Mouse (Mus musculus): ENCODE results near the gene Unc50.

Gene Unc50

DNA sequence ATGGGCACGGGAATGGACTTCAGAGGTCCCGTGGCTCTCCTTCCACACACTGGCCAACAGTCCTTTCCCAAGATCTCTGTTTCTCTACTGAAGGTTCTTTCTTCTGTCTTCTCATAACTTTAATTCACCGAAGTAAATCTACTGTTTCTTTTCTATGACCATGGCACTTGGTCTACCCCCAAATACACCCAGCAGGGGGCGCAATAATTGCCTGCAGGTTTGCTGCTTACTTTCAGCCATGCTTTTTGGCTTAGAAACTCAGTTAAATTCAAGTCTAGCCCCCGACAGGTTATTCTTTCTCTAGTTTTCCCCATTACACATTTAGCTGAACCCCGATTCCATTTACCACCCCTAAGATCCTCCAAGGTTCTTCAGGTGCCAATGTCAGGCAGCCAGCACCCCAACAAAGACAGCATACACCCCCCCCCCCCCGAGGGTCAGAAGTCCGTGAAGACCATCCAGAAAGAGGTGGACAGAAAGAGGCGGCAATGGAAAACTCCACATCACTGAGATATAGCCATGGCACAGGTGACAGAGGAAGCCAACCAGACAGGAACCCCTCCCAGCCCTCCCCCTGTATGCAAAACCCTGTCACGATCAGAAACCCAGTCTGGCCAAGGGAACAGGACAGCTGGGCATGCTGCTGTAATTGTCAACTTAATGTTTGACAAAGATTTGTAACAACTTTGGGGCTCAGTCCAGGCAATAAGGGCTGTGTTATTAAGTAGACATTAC, 18.6 kb downstream of the Unc50 start:
- DNase-seq (ENCODE audit: low spot score): no peak

DNA sequence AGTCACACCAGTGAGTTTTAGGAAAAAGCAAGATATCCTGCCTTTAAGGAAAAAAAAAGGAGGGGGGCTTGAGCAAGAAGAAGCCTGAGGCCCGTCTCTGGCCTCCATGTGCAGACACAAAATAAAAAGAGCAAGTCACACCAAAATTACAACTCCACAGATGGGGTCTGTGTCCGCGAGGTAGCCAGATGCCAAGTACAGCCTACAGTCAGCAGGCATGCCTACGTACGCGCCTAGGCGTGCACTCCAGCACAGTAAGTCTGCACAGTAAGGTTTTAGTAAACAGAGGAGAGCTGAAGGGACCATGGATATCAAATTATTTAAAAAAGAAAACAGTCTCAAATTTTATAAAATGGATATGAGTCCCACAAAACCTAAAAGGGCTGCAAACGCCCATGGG, 21.3 kb downstream of the Unc50 start:
- no peak for DNase-seq (ENCODE audit: low spot score)

DNA sequence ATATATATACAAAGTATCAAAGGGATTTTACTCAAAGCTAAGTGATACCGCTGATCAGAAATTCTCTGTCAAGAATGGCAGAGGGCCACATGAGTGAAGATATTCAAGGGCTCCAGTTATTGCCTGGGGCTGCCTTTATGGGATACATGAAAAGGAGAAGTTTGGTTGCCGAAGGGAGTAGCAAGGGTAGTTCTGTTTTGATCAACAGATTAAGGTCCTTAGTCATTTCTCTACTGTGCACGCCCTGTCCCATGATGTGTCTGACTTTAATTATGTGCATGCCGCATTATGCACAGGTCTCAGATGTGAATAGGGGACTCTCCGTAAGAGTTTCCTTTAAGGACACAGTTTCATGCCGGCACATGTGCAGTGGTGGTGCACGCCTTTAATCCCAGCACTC, 27.6 kb downstream of the Unc50 start:
- DNase-seq (ENCODE audit: low spot score): no peak

DNA sequence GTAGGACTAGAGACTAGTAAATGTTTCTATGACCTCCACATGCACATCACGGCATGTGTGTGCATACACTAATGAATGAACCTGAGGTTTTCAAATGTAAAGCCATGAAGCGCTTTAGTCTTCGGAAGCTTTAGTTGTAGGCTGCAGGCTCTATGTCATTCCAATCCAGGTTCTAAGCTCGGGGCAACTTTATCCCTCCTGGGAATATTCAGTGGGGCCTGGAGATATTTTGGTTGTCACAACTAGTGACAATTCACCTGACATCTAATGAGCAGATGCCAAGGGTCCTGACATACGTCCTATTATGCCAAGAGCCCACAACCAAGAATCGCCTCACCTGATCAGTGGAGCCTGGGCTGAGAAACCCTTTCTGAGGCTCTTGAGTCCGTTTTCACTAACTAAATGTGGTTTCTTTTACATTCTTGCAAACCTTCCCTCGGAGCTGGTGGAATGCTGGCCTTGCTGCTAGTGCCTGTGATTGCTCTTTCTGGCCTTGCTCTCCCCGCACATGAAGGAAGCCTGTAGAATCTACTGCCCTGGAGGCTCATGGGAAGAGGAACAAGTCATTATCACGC, 35.0 kb downstream of the Unc50 start:
- no peak for DNase-seq (ENCODE audit: low spot score)

DNA sequence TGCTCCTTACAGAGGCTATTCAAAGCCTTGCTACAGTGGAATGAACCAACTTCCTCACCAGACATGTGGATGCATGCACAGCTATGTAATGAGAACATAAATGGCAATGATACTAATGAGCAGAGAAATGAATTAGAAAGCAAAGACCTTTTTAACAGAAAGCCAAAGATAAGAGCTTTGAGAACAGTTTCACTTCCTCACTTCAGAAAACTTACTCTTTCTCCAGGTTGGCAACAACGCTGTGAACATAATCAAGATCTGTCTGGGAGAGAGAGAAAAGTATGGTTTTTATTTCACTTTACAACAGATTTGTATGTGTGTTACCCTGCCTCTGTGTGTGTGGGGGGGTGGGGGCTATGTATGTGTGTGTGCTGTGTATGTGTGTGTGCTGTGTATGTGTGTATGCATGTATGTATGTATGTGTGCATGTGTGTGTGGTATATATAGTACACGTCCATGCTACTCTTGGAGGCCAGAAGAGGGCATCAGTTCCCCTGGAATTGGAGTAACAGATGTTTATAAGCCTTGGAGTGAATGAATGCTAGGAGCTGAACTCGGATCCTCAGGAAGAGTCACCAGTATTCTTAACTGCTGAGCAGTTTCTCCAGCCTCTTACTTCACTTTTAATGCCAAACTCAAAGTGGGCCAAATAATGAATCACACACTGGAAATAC, 36.5 kb downstream of the Unc50 start:
- DNase-seq (ENCODE audit: low spot score): no peak

DNA sequence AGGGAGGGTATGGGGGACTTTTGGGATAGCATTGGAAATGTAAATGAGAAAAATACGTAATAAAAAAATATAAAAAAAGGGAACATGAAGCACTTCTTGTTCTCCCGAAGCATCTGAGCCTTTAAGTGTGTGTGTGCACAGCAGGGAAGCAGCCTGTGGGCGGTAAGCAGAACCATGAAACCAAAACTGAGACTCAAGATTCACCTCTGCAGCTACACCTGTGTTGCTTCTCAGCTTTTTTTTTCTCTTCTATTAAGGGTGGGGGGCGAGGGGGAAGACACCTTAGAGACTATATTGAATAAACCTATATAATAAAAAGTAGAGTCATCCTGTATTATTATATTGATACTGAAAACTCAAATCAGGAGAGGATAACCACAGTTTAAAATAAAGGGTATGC, 37.9 kb downstream of the Unc50 start:
- DNase-seq (ENCODE audit: low spot score): no peak

DNA sequence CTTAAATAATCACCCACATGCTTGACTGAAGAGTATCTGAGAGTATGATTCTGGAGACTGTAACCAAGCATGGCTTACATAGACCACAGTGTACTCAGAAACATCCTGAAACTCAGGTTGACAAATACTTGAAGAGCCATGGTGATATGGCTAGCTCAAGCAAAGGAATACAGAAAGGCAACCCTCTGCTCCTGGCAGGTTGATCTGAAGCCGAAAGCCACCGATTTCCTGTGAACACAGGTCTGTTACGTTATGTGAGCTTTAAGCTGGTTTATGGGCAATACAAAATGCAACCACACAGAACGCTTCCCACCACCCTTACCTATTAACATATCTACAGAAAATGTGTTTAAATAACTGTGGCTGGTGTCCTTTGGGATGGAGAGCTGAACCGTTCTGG, 39.1 kb downstream of the Unc50 start:
- DNase-seq (ENCODE audit: low spot score): no peak

DNA sequence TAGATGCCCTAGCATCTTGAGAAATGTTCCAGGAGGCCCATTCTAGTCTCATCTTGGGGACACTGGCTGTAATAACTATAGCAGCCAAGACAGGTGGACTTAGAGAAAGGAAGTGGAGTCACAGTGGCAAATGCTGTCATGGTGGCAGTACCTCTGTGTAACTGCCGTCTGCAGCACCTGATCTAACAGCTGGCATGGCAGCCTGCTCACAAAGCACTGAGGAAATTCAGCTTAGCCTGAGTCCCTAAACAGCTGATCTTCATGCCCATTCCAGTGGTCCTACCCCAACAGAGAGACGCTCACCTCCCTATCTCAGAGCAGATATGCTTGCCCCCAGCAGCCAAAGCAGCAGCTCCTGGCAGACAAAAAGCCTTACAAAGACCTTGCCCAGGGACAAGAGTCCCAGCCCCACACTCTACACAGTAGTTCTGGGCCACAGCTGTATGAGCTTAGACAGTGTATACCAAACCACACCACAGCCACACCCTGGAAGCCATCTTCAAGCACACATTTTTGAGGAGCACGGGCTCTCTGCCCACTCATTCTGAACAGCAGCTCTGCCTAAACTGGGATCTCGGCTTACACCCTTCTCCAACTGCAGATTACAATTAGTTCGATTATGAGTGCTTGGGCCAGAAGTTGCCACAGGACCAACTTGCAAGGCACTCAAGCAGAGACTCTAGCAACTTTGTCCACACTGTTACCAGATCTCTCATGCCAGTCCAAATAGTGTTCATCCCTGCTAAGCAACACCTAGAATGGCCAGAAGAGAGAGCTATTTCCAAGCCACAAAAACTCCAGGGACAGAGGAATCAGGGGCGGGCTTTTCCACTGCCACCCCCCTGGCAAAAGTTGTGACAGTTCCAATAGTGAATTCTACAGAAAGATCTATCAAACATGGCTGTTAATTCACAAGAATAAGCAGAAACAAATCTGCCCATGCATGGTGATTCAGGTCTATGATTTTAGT, 41.5 kb downstream of the Unc50 start:
- DNase-seq (ENCODE audit: low spot score): no peak

DNA sequence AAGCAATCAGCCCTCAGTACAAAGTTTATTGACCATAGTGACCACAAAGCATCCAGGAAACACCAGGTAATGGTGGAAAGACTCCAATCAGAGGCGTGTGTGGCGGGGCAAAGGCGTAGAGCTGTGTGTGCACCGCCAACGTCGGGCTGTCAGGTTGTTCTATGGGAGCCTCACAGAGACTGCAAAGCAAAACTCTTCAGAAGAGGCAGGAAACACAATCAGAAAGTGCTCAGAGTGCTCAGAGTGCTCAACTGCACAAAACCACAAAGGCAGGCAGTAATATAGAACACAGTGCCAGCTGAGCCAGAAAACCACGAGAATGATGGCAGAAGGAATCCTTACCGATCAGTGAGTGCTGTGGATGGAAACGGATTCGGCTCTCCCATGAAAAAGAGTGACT, 43.3 kb downstream of the Unc50 start:
- no peak for DNase-seq (ENCODE audit: low spot score)

DNA sequence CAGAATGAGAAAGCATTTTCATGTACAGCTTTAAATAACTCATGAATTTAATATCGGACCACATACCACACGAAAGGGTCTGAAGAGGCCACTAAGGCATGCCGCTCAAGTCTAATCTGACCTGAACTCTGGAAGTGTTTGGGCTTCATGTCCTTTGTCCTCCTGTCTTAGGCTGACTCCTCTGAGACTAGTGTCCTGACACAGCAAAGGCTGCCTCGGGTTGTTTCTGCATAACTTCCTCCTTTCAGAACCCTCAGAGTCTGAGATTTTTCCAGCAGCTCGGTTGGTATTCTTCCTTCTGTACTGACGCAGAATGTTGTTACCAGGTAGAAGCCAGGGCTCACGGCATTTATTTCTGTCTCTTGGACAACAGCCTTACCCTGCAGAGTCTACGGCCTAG, 44.1 kb downstream of the Unc50 start:
- DNase-seq (ENCODE audit: low spot score): no peak

DNA sequence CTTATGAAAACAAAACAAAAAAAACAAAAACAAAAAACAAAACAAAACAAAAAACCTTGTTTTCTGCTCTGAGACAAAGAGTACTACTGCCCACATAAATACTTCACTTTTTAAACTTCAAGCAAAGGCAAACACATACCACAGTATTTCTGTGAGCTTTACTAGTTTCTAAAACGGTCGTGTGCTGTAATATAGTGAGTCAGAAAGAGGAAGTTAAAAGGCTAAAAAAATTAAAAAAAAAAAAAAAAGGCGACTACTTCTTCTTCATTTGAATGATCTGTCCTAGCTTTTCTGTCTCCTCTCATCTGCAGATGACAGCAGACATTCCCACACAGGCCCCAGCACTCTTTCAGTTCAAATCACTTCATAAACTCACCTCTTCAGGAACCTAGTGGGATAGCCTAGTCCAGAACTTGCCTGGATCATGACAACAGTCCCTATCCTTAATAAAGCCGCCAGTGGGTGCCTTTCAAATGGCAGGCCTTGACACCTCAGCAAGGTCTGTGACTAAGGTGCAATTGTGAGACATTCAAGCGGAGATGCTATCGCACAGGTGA, 44.8 kb downstream of the Unc50 start:
- DNase-seq (ENCODE audit: low spot score): no peak

DNA sequence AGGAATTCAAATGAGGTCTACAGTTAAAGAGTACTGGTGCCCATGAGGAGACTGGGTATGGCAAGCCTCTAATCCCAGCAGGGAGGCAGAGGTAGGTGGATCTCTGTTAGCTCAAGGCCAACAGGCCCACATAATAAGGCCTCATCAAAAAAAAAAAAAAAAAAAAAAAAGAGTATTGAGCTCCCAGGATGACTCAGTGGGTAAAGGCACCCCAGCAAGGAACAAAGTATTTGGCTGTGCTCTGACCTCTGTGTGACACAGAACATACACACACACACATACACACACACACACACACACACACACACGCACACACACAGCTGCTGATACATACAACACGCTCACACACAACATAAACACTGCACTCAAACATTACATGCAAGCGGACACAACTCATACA, 45.4 kb downstream of the Unc50 start:
- no peak for DNase-seq (ENCODE audit: low spot score)

DNA sequence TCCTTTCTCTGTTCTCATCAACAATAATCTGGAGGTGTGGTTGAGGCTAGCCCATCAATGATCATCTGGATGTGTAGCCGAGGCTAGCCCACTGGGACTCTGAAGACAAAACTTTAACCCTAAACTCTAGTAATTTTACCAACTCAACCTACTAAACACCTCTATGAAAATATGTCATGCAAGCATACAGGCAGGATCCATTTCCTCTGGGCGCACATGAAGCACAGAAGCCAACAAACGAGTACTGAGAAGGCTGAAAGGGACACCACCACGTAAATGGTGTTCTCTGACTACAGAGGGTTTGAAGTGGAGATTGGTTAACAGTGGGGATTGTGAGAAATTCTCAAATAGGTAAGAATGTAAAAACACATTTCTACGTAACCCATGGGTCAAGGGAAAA, 47.3 kb downstream of the Unc50 start:
- DNase-seq (ENCODE audit: low spot score): no peak

DNA sequence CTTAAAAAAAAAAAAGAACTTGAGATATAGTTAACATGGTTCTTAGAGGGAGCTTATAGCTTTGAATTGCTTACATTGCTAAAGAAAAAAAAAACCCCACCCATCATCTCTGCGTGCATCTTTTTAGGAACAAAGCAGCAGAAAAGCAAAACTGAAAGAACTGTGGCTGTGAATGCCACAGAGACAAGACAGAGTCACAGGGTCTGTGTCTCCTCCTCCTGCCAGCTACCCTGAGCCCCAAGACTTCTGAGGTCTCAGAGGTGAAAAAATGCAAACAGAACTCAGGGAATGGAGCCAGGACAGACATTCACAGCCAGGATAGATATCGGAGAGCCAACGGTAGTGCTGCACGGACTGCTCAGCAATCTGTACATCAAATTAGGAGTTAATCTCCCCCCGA, 48.0 kb downstream of the Unc50 start:
- no peak for DNase-seq (ENCODE audit: low spot score)

DNA sequence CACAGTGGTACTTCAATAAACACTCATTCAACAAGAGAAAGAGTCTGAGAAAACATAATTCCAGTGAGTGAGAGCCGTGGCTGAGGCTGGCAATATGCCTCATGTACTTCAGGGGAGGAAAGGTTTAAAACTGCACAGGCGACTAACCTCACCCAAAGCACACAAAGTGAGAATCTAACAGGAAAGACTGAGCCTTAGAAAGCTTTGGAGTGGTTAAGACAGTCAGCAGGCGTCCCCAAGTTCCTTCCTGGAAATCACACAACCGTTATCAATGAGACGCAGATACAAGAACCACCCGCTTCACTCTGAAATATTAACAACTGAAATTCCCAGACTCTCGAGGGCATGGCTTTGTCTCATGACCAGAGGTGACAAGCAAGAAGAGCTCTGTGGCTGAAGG, 48.5 kb downstream of the Unc50 start:
- DNase-seq (ENCODE audit: low spot score): no peak

DNA sequence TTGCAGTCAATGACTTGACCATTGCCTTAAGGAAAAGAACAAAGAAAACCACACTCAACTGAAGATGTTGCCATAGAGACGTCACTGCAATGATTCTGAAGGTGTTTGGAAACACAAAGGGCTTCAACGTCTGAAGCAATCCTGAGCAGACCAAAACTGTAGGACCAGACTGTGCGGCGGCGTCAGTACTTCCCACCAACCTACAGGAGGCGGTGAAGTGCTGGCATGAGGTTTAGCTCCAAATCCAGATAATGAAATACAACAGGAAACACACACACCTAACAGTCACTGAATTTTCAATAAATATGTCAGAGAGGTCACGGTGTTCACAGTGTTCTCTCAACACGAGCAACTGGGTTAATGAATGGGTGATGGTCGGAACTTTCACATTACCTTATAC, 49.1 kb downstream of the Unc50 start:
- no peak for DNase-seq (ENCODE audit: low spot score)

DNA sequence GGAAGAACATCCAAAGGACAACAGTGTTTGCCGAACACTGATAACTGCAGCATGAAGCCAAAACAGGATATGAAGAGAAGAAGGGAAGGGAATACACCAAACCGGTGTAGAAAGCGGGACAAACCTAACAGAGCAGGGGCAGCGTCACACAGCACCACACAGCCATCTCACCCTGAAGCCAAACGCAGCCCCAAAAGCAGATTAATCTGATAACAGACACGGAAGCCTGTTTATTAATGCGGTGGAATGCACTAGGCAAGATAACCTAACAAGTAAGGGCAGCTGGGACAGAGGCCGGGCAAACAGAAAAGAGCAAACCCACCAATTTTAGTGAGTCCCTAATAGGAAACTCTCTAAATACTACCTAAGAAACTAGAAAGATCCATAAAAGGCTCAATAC, 49.8 kb downstream of the Unc50 start:
- no peak for DNase-seq (ENCODE audit: low spot score)

DNA sequence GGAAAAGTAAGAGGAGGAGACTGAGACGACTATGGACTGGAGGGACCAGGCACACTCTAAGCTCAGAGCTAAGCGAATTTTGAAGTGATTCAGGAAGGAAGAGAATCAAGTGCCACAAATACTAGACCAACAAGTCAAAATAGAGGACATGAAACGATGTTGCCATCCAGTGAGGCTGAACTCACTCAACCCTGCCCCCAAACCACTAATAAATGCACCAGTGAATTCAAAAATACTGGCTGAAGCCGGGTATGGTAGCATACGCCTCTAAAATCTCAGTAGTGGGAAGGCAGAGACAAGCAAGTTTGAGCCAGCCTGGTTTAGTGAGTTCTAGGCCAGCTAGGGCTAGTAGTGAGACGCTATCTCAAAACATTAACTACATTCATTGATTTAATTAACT, 50.8 kb downstream of the Unc50 start:
- no peak for DNase-seq (ENCODE audit: low spot score)

DNA sequence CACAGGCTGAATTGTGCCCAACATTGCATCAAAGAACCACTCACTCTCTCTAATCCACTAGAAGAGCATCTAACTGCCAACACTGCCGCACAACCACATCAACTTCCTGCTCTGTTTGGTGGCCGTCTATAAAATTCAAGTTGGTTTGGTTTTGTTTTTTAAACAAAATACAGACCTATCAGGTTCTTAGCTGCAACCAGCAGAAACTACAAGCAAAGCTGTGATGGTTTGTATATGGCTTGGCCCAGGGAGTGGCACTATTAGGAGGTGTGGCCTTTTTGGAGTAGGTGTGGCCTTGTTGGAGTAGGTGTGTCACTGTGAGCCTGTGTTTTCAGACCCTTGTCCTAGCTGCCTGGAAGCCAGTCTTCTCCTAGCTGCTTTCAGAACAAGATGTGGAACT, 51.4 kb downstream of the Unc50 start:
- DNase-seq (ENCODE audit: low spot score): no peak

DNA sequence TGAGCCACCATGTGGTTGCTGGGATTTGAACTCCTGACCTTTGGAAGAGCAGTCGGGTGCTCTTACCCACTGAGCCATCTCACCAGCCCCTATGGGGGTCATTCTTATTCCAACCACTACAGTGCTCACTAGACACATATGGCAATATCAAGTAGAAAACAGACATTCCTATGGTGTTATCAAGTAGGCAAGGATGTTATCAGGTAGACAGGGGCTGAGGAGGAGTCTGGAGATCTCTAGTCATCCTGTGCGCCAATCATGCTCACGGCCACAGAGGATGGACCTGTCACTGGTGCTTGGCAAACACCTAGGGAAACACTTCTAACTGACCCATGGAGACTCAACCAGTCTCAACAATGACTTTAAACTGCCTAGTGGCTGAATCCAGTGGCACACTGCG, 54.7 kb downstream of the Unc50 start:
- no peak for DNase-seq (ENCODE audit: low spot score)

DNA sequence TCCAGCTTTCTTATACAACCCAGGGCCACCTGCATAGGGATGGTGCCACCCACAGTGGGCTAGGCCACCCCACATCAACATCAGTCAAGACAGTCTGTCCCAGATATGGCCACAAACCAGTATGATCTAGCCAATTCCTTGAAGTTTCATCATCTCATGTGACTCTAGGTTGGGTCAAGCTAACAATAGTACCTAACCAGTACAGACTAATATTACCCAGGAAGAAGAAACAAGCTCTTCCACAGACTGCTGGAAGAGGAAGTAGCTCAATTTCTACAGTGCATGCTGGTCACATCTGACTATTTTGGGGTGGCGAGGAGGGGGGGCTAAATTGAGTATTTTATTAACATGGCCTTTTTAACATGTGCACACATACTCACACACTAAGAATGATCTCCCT, 56.5 kb downstream of the Unc50 start:
- DNase-seq (ENCODE audit: low spot score): no peak

DNA sequence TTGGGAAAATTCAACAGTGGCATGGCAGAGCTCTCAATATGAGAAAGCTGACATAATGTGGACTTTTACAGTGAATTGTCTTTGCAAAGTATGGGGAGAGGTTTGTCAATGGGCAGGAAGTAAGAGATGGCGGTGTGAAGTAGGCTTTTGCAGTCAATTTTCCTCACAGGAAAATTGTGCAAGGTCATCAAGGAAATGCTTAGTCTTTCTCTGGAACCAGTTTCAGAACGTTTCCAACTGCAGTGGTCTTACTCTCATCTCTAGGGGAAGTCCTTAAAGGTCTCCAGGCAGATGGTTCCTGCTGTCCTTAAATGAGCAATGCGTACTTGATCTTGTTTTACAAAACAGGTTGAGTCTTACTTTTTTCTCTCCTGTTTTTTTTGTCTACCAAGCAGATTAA, 57.1 kb downstream of the Unc50 start:
- DNase-seq (ENCODE audit: low spot score): no peak

All from testis, postnatal 14 days (tissue).